Mouse (Mus musculus) E14TG2a.4 (cell line): ENCODE results near the gene Defb6.

Experiments
- H3K27me3 ChIP-seq: 2 replicates; pipeline ENCODE4 v1.6.1; 2014; ENCODE audit warnings: low read length, control low read depth; ENCODE audit not compliant: insufficient read depth
- H3K36me3 ChIP-seq: 2 replicates; pipeline ENCODE4 v1.6.1; 2014; ENCODE audit warnings: low read length, control low read depth; ENCODE audit not compliant: insufficient read depth
- H3K4me1 ChIP-seq: replicated peaks from 2 replicates; pipeline ENCODE4 v1.6.1; 2014; ENCODE audit warnings: low read depth, low read length, control low read depth
- H3K4me3 ChIP-seq: replicated peaks from 2 replicates; pipeline ENCODE4 v1.5.1; 2014; ENCODE audit warnings: mild to moderate bottlenecking, low read length
- H3K9me3 ChIP-seq: 2 replicates; pipeline ENCODE4 v1.6.1; 2014; ENCODE audit warnings: low read length, control low read depth
- CTCF ChIP-seq: conservative IDR thresholded peaks from 2 replicates; pipeline ENCODE4 v1.5.1; 2014; ENCODE audit warnings: low read length
- NANOG ChIP-seq: IDR thresholded peaks from 2 replicates; pipeline ENCODE4 v1.6.1; 2014; ENCODE audit warnings: borderline replicate concordance, low read length, mixed read lengths
- POU5F1 ChIP-seq: IDR thresholded peaks from 2 replicates; pipeline ENCODE4 v1.6.1; 2014; ENCODE audit warnings: low read length, borderline replicate concordance

Gene Defb6

GRCm38 (mm10) chr8:19225161-19225560, at the start of gene Defb6:
TSS of gene Defb6 (plus strand) at chr8:19225478.
- Histone ChIP-seq H3K27me3 (no peaks in the 10 kb centered on the region), H3K4me1 (no peaks in the 10 kb centered on the region), H3K4me3 (no peak within 1 kb of the TSS), H3K9me3 (no peaks in the 10 kb centered on the region), H3K36me3 (no peaks in the 10 kb centered on the region)
- no peak for TF ChIP-seq CTCF
- TF ChIP-seq NANOG = no peak

- TF ChIP-seq NANOG (peak; percentile 78), POU5F1 (no peak)
These were observed 12.8 kb downstream of the Defb6 start for GRCm38 (mm10) chr8:19238101-19238500.

GRCm38 (mm10) chr8:19239616-19240015, 14.3 kb downstream of the Defb6 start, which contains the start of gene Defb46:
TSS of gene Defb46 (plus strand) at chr8:19239916.
- Histone ChIP-seq H3K9me3 (no peaks in the 10 kb centered on the region), H3K4me1 (peaks cover 38% of the 10 kb centered on the region), H3K27me3 (no peaks in the 10 kb centered on the region), H3K36me3 (no peaks in the 10 kb centered on the region), H3K4me3 (no peak within 1 kb of the TSS)
- TF ChIP-seq POU5F1 = no peak
- TF ChIP-seq NANOG = no peak
- no peak for TF ChIP-seq CTCF

More at GRCm38 (mm10) chr8:19238101-19238500, 12.8 kb downstream of the Defb6 start:
- Histone ChIP-seq H3K36me3 (no peaks in the 10 kb centered on the region), H3K27me3 (no peaks in the 10 kb centered on the region), H3K4me3 (no peak overlapping the region), H3K9me3 (no peaks in the 10 kb centered on the region), H3K4me1 (peaks cover 49% of the 10 kb centered on the region)

GRCm38 (mm10) chr8:19247280-19247679, 22.0 kb downstream of the Defb6 start, which contains the start of gene Defb5:
TSS of gene Defb5 (plus strand) at chr8:19247580.
- no peaks in the 10 kb centered on the region for H3K27me3 ChIP-seq
- no peaks in the 10 kb centered on the region for H3K36me3 ChIP-seq
- H3K9me3 ChIP-seq = no peaks in the 10 kb centered on the region
- no peaks in the 10 kb centered on the region for H3K4me1 ChIP-seq
- H3K4me3 ChIP-seq = no peak within 1 kb of the TSS
- TF ChIP-seq NANOG = no peak
- TF ChIP-seq CTCF = no peak
- TF ChIP-seq POU5F1 = no peak

GRCm38 (mm10) chr8:19258136-19258535, 32.9 kb downstream of the Defb6 start:
- H3K9me3 ChIP-seq = no peaks in the 10 kb centered on the region
- TF ChIP-seq CTCF (peak; percentile 35), POU5F1 (no peak)
- H3K27me3 ChIP-seq = no peaks in the 10 kb centered on the region
- no peaks in the 10 kb centered on the region for H3K36me3 ChIP-seq
- no peak overlapping the region for H3K4me3 ChIP-seq
- H3K4me1 ChIP-seq = no peaks in the 10 kb centered on the region

- TF ChIP-seq NANOG = no peak
- TF ChIP-seq POU5F1 = no peak
- TF ChIP-seq CTCF = no peak
- Histone ChIP-seq H3K27me3 (no peaks in the 10 kb centered on the region), H3K4me1 (no peaks in the 10 kb centered on the region), H3K9me3 (no peaks in the 10 kb centered on the region), H3K4me3 (no peak overlapping the region), H3K36me3 (no peaks in the 10 kb centered on the region)
These were observed 34.4 kb downstream of the Defb6 start for GRCm38 (mm10) chr8:19259667-19260066.
